Mouse (Mus musculus) testis, adult 2 months (tissue): ENCODE data around the gene Sh3gl3.

Experiments
- CTCF ChIP-seq: fragments of 200-500 bp; IDR thresholded peaks from 2 replicates; pipeline ENCODE4 v1.5.1; 2012; ENCODE audit warnings: low read depth, mild to moderate bottlenecking, inconsistent platforms, low read length, moderate library complexity; ENCODE audit not compliant: control insufficient read depth, insufficient read depth, insufficient replicate concordance
- POLR2A ChIP-seq: fragments of 200-500 bp; IDR thresholded peaks from 2 replicates; pipeline ENCODE4 v1.6.1; 2012; ENCODE audit warnings: low read depth, mild to moderate bottlenecking, inconsistent platforms, low read length, moderate library complexity; ENCODE audit not compliant: control insufficient read depth

DNA sequence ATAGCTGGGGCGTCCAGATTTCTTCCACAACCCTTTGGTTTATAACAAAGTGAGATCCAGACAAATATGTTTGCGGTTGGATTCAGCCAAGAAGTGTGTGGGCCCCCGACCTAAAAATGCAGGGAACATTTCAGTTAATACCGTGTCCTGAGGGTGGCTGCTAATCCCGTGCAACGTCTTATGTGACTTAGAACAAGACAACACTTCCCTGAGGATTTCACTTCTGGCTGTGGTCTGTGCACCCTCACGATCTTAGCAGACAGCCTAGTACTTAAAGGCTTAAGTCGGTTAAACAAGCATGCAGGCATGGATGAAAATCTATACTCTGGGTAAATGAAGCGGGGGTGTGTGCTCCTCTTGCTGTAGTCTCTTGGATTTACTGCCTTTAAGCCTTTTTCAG lies 164.5 kb downstream of the Sh3gl3 start:
- TF ChIP-seq CTCF (no peak), POLR2A (no peak)
